Mouse (Mus musculus) liver, embryonic 16.5 days (tissue): ENCODE results near the gene Scyl3. TPM values are rescaled to one million over a fixed set of nuclear protein-coding genes. Genes with fewer than 3 reads are reported as not detected.

ENCODE experiments used
- ATAC-seq: fragments of 200-750 bp; cut with Nextera tagmentation; 2 replicates; pipeline ENCODE4 v1.8.0; 2017; ENCODE audit warnings: low read depth, mild to moderate bottlenecking, moderate number of reproducible peaks, moderate library complexity
- H3K27ac ChIP-seq: fragments of 300-500 bp; sonication (generic); 2 replicates; pipeline ENCODE4 v1.5.1; 2014; ENCODE audit warnings: mild to moderate bottlenecking, low read length
- H3K27me3 ChIP-seq: fragments of 300-500 bp; sonication (generic); 2 replicates; pipeline ENCODE4 v1.6.1; 2014; ENCODE audit warnings: low read depth, low read length, mixed read lengths; ENCODE audit not compliant: control insufficient read depth, insufficient read depth
- H3K36me3 ChIP-seq: fragments of 300-500 bp; sonication (generic); 2 replicates; pipeline ENCODE4 v1.6.1; 2014; ENCODE audit warnings: mild to moderate bottlenecking; ENCODE audit not compliant: control insufficient read depth, insufficient read depth
- H3K4me1 ChIP-seq: fragments of 300-500 bp; sonication (generic); 2 replicates; pipeline ENCODE4 v1.6.1; 2014; ENCODE audit warnings: low read depth, low read length, mixed read lengths; ENCODE audit not compliant: control insufficient read depth
- H3K4me2 ChIP-seq: fragments of 300-500 bp; sonication (generic); 2 replicates; pipeline ENCODE4 v1.6.1; 2014; ENCODE audit warnings: low read depth, low read length, mixed read lengths
- H3K4me3 ChIP-seq: fragments of 300-500 bp; sonication (generic); 2 replicates; pipeline ENCODE4 v1.5.1; 2014; ENCODE audit warnings: low read depth, mild to moderate bottlenecking, low read length
- H3K9ac ChIP-seq: fragments of 300-500 bp; sonication (generic); 2 replicates; pipeline ENCODE4 v1.6.1; 2014; ENCODE audit warnings: low read depth, low read length
- H3K9me3 ChIP-seq: fragments of 300-500 bp; sonication (generic); replicated peaks from 2 replicates; pipeline ENCODE4 v1.6.1; 2016; ENCODE audit warnings: low read length; ENCODE audit not compliant: control insufficient read depth
- WGBS: fragments of 180-500 bp; shearing (Covaris S2); extraction: QIAGEN DNeasy Blood & Tissue Kit; methylation state at CpG from one replicate; pipeline ENCODE4 v1.1.7; 2014; ENCODE audit not compliant: insufficient replicate concordance; 5-methylcytosine and 5-hydroxymethylcytosine counted together
- polyA plus RNA-seq: library from polyadenylated mRNA; unstranded; fragments of >200 nt; fragmentation: Nextera tagmentation; extraction: Ambion mirVana; gene quantifications from 2 replicates; pipeline ENCODE4 v1.2.1, GENCODE M21; 2015

Scyl3 gene
- polyA plus RNA-seq, 1 experiment from 2014 or later, result 8.3 TPM

- Histone ChIP-seq H3K4me3 (no peak overlapping the region), H3K27me3 (no peaks in the 10 kb centered on the region), H3K4me2 (no peak overlapping the region), H3K9me3 (no peaks in the 10 kb centered on the region), H3K27ac (no peak overlapping the region), H3K36me3 (no peaks in the 10 kb centered on the region), H3K4me1 (no peaks in the 10 kb centered on the region), H3K9ac (no peak overlapping the region)
- no peak for ATAC-seq
- WGBS, result 26% methylated on average over 11 of the region's 11 CpGs
Measured at GRCm38 (mm10) chr1:163908389-163908788, 20.5 kb upstream of the Scyl3 start.

GRCm38 (mm10) chr1:163910343-163910742 lies 18.6 kb upstream of the Scyl3 start:
- Histone ChIP-seq H3K4me2 (no peak overlapping the region), H3K36me3 (no peaks in the 10 kb centered on the region), H3K9ac (no peak overlapping the region), H3K9me3 (no peaks in the 10 kb centered on the region), H3K4me1 (no peaks in the 10 kb centered on the region), H3K27ac (no peak overlapping the region), H3K4me3 (no peak overlapping the region), H3K27me3 (no peaks in the 10 kb centered on the region)
- WGBS, result 2% methylated on average over 2 of the region's 2 CpGs
- no peak for ATAC-seq

DNA sequence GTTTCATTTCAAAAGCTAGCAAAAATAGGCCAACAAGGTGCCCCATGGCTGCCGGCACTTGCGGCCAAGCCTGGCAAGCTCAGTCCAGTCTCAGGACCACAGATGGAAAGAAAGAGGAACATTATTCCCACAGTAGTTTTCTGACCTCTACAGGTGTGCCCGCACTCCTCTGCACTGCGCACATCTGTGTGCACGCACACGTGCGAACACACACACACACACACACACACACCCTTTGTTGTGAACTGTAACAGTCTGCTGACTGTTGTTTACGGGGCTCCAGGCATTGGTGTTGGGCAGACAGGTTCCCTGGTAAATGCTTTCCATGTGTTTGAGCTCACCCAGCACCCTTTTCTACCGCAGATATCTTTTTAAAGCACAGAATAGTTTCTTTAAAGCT lies 18.1 kb upstream of the Scyl3 start:
- ATAC-seq, result no peak
- no peak overlapping the region for H3K27ac ChIP-seq
- 80% methylated on average over 9 of the region's 9 CpGs for WGBS
- no peaks in the 10 kb centered on the region for H3K36me3 ChIP-seq
- H3K27me3 ChIP-seq, result no peaks in the 10 kb centered on the region
- no peaks in the 10 kb centered on the region for H3K9me3 ChIP-seq
- H3K4me3 ChIP-seq, result no peak overlapping the region
- H3K9ac ChIP-seq, result no peak overlapping the region
- H3K4me1 ChIP-seq, result no peaks in the 10 kb centered on the region
- no peak overlapping the region for H3K4me2 ChIP-seq

- no peaks in the 10 kb centered on the region for H3K4me1 ChIP-seq
- H3K4me2 ChIP-seq, result no peak overlapping the region
- H3K36me3 ChIP-seq, result no peaks in the 10 kb centered on the region
- H3K27ac ChIP-seq, result no peak overlapping the region
- no peak overlapping the region for H3K9ac ChIP-seq
- no peaks in the 10 kb centered on the region for H3K27me3 ChIP-seq
- no peak overlapping the region for H3K4me3 ChIP-seq
- 77% methylated on average over 11 of the region's 11 CpGs for WGBS
- H3K9me3 ChIP-seq, result no peaks in the 10 kb centered on the region
- no peak for ATAC-seq
Measured at GRCm38 (mm10) chr1:163911981-163912380, 16.9 kb upstream of the Scyl3 start.

DNA sequence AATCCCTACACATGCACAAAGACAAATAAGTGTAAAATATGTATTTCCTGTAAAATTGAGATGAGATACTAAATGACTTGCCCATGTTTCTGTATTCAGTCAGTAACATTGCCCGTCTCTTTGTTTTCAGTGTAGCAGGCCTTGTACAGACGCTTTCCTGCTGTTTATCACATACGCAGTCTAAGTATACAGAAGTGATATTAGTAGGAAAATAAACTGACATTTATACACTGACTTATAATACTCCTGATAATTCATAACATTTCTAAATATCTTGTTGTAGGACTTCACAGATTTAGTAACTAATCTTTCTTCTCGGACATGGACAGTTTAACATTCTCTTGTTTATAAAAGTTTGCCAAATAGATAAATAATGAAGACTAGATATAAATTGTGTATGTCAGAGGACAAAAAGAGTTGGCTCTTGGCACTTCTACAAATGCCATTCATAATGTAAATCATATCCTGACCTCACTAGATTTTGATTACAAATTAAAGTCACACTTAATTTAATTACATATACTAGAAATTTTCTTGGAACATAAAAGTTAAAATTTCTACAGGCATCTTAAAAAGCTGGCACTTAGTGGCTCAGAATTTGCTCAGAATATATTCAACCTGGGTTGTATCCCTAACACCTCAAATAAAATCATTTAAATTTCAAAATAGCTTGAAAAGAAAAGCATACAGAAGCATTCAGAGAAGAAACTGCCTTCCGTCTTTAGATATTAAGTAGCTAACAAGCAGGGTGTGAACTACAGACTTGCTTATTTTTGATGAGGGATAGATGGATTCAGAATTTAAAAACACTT lies 11.3 kb upstream of the Scyl3 start:
- H3K4me2 ChIP-seq, result no peak overlapping the region
- no peaks in the 10 kb centered on the region for H3K4me1 ChIP-seq
- H3K27me3 ChIP-seq, result no peaks in the 10 kb centered on the region
- H3K9me3 ChIP-seq, result no peaks in the 10 kb centered on the region
- H3K27ac ChIP-seq, result no peak overlapping the region
- no peak for ATAC-seq
- H3K36me3 ChIP-seq, result no peaks in the 10 kb centered on the region
- no peak overlapping the region for H3K9ac ChIP-seq
- WGBS, result 72% methylated on average over 5 of the region's 5 CpGs
- H3K4me3 ChIP-seq, result no peak overlapping the region

DNA sequence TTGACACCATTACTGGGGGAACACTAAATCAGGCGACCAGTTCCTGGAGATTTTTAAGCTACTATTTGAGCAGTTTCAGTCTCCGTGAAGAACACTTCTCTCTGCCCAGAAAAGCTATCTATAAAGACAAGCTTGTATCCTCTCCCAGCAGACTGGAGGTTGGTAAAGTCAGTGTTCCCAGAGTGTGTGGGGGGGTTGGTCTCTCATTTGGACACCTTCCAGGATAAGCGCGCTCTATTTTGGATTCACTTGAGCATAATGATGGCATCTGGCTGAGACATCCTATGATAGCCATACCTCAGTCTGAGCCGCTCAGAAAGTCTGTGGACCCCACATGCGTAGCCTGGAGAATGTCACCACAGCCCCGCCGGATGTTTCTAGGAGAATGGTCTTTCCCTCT lies 4.8 kb upstream of the Scyl3 start:
- H3K27ac ChIP-seq, result no peak overlapping the region
- H3K9me3 ChIP-seq, result no peaks in the 10 kb centered on the region
- H3K4me1 ChIP-seq, result peaks cover 2% of the 10 kb centered on the region; the same call in 1 of the 2 replicates
- ATAC-seq, result no peak
- no peaks in the 10 kb centered on the region for H3K27me3 ChIP-seq
- no peak overlapping the region for H3K9ac ChIP-seq
- H3K4me3 ChIP-seq, result no peak overlapping the region
- H3K36me3 ChIP-seq, result no peaks in the 10 kb centered on the region
- H3K4me2 ChIP-seq, result no peak overlapping the region
- WGBS, result 71% methylated on average over 8 of the region's 8 CpGs

DNA sequence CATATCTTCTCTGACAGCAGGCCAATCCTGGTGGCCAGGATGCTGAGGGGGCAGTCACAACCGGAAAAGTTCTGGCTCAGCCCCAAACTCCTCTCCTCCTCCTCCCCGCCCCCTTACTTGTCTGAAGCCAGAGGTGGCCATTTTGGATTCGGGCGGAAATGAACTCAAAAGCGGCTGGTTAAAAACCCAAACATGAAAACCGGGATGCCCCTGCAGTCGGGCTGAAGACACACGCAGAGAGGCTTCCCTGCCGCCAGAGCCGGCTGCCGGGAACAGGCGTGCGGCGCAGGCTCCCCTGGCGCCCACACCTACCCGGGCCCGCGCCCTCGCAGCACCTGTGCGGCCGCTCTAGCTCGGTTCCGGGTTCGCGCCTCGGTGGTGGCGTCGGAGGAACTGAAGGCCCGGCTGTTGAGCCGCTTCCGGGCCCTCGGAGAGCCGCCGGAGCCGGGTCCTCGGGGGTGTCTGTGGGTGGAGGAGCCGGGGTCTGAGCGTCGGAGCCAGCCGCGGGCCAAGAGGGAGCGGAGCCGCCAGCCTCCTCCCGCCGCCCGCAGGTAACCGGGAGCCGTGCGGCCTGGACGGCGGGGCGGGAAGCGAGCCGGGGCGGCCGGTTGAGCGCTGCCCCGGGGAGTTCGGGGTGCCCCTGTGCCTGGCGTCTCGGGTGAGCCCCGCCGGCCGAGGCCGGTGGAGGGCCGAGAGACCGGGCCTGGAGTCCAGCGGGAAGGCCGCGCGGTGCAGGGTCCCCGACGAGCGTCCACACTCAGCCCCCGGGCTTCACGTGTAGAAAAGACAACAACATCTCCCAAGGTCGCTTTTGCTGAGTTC lies 947 bp downstream of the Scyl3 start:
- under 1% methylated on average over 73 of the region's 77 CpGs for WGBS
- no peaks in the 10 kb centered on the region for H3K27me3 ChIP-seq
- ATAC-seq, result peak; percentile 90

DNA sequence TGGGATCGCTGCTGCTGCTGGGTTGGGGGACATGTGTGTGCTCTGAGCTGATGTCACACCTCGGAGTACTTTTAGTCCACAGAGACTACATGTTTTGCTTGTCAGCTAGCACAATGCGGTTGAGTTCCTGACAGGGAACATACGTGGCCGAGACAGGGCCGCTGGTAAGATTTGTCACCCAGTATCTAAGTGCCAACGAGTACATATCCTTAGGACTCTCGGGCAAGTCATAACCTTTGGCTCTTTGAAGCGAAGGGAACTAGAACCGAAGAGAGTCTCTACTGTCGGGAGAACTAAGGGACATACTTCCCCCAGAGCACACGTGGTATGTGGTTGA lies 1.5 kb downstream of the Scyl3 start:
- peak; percentile 9 for ATAC-seq
- H3K4me3 ChIP-seq, result peak overlapping the region; percentile 90
- peak overlapping the region; percentile 95 for H3K9ac ChIP-seq
- H3K27ac ChIP-seq, result peak overlapping the region; percentile 83
- H3K4me2 ChIP-seq, result peak overlapping the region; percentile 53
- no peaks in the 10 kb centered on the region for H3K9me3 ChIP-seq
- no peaks in the 10 kb centered on the region for H3K27me3 ChIP-seq
- peaks cover 9% of the 10 kb centered on the region; the same call in 1 of the 2 replicates for H3K36me3 ChIP-seq
- H3K4me1 ChIP-seq, result peaks cover 19% of the 10 kb centered on the region
- 1% methylated on average over 12 of the region's 12 CpGs for WGBS

More for the DNA sequence above, 947 bp downstream of the Scyl3 start:
- Histone ChIP-seq H3K27ac (peak overlapping the region; percentile 83), H3K9me3 (no peaks in the 10 kb centered on the region), H3K9ac (peak overlapping the region; percentile 95), H3K4me1 (peaks cover 19% of the 10 kb centered on the region), H3K36me3 (peaks cover 7% of the 10 kb centered on the region; the same call in 1 of the 2 replicates), H3K4me3 (peak overlapping the region; percentile 90), H3K4me2 (peak overlapping the region; percentile 53)

GRCm38 (mm10) chr1:163931801-163932200 lies 2.9 kb downstream of the Scyl3 start:
- no peak for ATAC-seq
- peak overlapping the region; percentile 53 for H3K4me2 ChIP-seq

More at GRCm38 (mm10) chr1:163931801-163932200, 2.9 kb downstream of the Scyl3 start:
- Histone ChIP-seq H3K4me1 (peaks cover 19% of the 10 kb centered on the region), H3K9me3 (no peaks in the 10 kb centered on the region), H3K27ac (no peak overlapping the region), H3K4me3 (no peak overlapping the region), H3K27me3 (no peaks in the 10 kb centered on the region), H3K9ac (no peak overlapping the region), H3K36me3 (peaks cover 19% of the 10 kb centered on the region)
- WGBS, result 49% methylated on average over 8 of the region's 8 CpGs
